Mouse (Mus musculus): ENCODE data around the gene Cbfa2t2.
"Not testable (repeated sequence)": the region's sequence is repeated elsewhere in the genome, so short reads cannot be mapped to it uniquely, and the experiment has no call there.

The Cbfa2t2 gene

DNA sequence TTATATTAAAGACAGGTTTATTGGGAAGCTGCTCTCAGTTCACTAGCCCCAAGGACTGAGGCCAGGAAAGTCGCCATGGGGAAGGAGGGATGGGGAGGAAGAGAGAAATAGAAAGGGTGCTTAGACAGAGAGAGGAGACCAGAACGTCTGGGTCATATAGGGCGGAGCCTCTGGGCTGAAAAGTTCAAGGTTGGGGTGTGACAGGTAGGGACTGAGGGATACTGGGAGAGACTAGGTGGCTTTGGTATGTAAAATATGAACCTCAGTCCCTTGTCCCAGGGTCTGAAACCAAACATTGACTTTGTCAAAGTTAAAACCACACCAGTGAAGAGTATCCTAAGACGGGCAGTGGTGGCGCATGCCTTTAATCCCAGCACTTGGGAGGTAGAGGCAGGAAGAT lies 30.9 kb downstream of the Cbfa2t2 start:
- no peak for DNase-seq (ENCODE audit: low spot score in 2 of 2)

DNA sequence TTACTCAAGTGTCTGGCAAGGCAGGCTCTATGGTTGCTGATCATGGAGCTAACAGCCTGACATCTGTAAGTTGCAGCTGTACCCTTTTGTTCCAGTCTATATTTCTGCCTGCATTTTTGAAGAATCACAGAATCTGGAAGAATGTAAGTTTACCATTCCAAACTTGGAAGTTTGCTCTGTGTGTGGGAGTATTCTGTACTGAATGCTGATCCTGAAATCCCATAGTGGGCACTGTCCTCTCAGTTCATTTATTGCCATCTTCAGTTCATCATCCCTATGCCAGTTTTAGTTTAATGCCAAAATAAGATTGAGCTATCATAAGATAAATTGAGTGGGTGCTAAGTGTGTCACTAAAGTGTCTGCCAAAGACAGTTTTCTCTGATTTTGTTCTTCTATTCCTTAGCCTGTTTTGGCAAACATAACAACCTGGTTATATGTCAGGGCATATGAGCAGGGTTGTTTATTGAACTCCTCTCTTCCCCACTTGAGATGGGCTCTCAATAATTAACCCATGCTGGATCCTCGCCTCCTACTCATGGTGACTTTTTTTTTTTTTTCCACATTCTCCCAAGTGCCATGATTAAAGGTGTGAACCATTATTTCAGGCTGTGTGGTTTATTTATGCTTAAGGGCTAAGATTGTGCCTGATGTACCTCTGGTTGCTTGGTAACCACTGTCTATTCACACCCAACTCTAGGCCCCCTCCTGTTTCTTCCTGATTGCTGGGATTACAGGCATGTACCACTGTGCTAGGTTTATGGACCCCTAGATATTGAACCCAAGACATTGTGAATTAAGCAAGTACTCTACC lies 38.2 kb downstream of the Cbfa2t2 start:
- no peak for DNase-seq (ENCODE audit: low spot score in 2 of 2)

DNA sequence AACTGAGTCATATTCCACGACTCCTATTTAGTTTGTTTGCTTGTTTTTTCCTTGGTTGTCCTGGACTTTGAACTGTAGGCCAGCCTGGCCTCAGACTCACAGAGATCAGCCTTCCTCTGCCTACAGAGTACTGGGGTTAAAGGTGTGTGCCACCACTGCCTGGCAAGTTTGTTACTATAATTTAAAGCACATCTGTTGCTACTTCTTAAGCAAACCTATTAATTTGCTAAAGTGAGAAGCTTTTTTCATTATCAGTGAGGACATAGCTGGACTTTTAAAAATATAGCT lies 38.7 kb downstream of the Cbfa2t2 start:
- DNase-seq (ENCODE audit: low spot score in 2 of 2), result no peak

DNA sequence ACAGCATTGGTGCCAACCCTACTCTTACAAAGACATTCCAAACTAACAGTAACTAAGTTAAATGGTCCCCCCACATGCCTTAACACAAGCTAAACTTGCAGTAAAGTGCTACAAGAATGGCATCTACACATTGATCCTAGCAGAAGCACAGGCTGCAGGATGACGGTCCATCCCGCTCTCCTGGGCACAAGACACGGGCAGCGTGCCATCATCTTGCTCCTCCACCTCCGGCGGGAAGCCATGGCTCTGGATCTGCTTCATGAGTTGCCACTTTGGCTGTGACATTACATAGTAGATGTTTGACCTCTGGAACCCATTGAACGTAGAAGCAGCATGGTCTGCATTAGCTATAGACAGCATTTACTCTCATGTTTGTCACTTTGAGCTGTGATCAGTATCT lies 39.6 kb downstream of the Cbfa2t2 start:
- DNase-seq (ENCODE audit: low spot score in 2 of 2), result no peak

DNA sequence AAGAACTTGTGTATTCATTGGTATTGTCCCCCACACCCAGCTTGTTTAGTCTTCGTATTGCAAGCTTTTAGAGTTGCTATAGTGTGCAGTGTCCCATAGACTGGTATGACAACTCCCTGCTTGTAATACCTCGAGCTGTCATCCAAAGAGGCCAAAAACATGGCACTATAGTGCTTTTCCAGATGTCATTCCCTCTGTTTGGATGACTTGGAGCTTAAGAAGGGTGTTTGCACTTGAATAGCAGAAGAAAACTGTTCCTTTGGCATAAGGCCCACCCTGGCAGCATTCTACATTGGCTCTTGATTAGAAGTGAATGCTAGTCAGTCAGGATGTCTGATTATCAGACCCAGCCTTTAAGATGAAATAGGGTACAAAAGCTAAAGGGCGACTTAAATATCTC lies 40.7 kb downstream of the Cbfa2t2 start:
- DNase-seq (ENCODE audit: low spot score in 2 of 2), result peak in 1 of 2 experiments; percentile 25

DNA sequence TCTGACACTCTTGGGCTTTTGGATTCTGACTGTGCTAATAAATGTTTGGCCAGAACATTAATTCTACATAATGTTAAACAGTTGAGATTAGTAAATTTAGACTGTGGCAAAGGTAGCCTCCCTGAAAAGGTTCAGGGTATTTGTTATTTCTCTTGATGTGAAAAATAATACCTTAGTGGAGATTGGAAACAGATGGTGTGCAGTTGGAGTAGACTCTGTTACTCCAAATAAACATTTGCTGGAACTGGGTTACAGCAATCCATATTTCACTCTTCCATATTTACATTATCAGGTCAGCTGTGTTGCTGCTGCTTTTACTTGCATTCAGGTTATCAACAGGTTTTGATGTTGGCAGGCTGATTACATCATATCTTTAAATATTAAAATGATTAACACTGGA lies 55.5 kb downstream of the Cbfa2t2 start:
- no peak for DNase-seq (ENCODE audit: low spot score in 2 of 2)

DNA sequence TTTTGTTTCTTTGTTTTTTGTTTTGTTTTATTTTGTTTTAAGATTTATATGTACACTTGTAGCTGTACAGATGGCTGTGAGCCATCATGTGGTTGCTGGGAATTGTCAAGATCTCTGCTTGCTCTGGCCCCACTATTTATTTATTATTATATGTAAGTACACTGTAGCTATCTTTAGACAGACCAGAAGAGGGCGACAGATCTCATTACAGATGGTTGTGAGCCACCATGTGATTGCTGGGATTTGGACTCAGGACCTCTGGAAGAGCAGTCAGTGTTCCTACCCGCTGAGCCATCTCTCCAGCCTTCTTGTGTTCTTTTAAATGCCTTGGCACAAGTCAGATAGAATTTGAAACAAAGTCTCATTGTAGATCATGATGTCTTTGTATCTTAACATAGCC lies 57.3 kb downstream of the Cbfa2t2 start:
- not testable (repeated sequence) for DNase-seq (ENCODE audit: low spot score in 2 of 2)

DNA sequence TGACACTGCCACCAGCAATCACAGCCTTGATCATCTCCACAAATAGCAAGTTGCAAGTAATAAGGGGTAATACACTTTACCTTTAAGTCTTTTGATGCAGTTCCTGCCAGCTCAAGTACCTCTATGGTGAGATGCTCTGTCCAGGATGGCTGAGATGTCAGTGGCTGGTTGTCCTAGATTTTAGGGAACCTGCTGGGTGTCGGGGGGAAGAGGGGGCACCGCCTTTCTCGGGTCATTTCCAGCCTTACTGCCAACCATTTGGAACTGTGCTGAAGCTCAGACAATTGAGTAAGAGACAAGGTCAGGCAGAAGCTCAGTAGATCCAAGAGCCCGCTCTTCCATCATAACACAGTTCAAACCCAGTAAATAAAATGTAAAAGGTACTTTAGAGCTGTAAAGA lies 58.7 kb downstream of the Cbfa2t2 start:
- DNase-seq (ENCODE audit: low spot score in 2 of 2), result no peak

DNA sequence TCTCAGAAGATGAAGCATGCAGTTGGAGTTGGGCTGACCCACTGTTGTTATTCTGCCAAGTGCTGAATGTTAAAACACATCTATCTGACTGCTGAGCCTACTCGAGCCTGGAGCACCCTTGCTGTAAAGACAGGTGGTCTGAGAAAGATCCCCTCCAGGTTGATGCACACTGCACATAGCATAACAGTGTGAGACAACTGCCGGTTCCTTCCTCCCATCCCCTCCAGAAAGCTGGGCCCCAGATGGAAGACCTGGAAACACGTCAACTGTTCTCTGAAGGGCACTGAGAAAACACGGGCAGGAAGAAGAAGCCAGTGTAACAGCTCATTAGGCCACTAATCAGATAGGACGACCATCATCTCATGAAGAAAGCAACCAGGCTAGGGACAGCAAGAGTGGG lies 62.3 kb downstream of the Cbfa2t2 start:
- DNase-seq (ENCODE audit: low spot score in 2 of 2), result no peak

DNA sequence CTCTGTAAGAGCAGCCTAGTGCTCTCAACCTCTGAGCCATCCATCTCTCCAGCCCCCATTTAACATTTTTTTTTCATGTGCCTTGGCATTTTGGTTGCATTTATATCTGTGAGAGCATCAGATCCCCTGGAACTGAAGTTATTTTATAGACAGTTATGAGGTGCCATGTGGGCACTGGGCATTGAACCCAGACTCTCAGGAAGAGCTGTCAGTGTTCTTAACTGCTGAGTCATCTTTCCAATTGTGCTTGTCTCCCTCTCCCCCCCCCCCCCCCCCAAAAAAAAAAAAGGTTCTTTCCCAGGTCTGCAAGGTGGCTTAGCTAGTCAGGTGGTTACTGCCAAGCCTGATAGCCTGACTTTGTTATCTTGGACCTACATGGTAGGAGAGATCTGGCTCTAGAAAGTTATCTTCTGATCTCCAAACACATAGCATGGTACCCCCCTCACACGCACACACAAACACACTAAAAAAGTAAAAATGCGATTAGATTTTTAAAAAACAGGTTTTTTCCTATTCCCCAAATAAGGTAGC lies 63.5 kb downstream of the Cbfa2t2 start:
- DNase-seq (ENCODE audit: low spot score in 2 of 2), result no peak

DNA sequence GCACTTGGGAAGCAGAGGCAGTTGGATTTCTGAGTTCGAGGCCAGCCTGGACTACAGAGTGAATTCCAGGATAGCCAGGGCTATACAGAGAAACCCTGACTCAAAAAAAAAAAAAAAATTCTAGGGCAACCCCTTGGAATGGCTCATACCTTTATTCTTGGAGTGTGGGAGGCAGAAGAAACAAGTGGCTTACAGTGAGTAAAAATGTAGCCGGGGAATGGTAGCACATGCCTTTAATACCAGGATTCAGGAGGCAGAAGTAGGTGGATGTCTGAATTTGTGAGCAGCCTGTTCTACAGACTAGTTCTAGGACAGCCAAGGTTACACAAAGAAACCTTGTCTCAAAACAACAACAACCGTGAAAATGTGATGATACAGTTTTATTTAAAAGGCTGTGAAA lies 64.5 kb downstream of the Cbfa2t2 start:
- no peak for DNase-seq (ENCODE audit: low spot score in 2 of 2)

DNA sequence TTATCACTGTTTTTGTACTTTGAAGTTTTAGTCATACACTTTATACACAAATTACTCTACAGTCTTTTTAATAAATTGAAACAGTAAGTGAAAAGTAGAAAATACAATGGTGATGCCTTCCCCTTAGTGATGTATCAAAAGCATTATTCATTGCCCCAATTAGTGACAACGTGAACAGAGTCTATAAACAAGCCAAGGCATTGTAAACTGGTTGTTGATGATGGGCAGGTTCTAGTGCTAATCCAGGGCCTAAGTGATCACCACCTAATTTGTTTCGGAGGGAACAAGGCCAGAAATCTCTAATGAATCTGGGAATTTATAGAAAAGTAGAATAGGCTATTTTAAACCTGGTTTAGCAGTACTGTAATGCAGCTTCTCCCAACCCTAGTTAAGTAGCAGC lies 70.8 kb downstream of the Cbfa2t2 start:
- no peak for DNase-seq (ENCODE audit: low spot score in 2 of 2)

DNA sequence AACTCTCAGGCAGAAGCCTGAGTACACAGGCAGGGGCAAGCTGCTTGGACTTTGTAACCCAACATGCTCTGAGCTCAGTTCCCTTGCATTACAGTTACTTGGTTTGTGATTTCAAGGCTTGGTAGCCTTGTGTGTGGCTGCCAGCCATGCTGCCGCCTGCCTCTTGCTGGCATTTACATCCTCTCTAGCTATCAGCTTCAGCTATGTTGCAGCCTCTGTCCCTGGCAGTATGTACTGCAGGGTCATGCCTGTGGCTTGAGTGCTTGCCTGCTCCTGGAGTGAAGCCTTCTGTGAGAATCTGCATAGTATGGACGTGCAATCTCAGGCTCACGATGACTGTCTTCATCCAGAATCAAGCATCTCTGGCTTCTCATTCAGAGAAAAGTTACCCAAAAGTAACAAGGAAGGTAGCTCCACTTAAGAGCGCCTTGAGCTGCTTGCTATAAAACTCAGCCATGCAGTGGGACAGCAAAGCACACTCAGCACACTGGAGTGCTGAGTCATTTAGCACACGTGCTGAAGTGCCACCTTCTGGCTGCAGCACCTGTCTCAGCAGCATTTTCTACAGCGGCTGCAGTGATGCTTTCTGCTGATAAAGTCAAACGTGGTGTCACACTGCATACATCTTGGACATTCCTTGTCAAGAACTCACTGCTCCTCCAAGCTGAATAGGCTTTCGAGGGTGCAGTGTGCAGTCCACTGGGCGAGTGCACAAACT lies 71.4 kb downstream of the Cbfa2t2 start:
- DNase-seq (ENCODE audit: low spot score in 2 of 2), result no peak

DNA sequence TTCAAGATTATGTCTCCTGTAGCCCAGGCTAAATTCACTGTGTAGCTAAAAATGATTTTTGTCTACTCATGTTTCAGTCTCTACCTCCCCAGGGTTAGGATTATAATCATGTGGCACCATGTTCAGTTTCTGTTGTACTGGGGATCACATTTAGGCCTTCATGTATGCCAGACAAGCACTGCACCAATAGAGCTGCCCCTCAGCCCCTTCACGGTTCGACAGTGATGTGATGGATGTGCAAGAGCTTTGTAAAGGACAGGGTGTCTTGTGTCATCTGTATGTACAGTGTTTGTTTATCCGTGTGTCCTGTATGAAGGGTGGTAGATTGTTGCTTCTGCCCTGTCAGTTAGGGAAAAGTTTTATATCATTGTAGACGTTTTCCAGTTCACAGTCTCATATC lies 72.2 kb downstream of the Cbfa2t2 start:
- DNase-seq (ENCODE audit: low spot score in 2 of 2), result no peak

DNA sequence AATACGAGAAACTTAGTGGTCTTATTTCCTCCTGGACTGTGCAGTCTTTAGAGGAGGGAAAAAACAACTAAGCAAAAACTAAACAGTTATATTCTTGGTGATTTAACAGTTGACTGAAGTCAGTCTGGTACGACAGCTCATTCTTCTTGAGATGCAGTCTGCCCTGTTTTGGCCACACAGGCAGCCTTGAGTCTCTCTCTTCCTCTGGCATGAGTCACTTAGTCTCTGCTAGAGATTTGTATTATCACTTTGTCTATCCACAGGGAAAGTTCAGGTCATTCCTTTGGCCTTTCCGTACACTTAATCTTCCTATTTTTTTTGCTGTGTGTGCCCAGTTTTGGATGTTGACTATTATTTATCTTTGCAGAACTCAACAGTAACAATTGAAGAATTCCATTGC lies 73.9 kb downstream of the Cbfa2t2 start:
- DNase-seq (ENCODE audit: low spot score in 2 of 2), result no peak

DNA sequence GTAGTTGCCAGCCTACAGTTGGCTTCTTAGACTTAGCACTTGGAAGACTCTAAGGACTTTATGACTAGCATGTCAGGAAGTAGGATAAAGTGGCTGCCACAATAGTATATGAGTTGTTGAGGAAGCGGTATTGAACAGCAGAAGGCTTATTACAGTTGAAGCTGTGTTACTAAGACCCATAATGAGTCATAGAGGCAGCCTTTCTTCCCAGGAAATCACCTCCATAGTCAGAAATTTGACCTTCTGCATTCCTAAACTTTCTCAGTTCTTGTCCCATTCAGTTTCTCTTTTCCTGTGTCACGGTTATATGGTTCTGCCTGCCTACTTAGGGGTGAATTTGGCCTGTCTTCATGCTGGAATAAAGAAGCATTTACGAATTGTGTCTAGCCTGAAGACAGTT lies 80.7 kb downstream of the Cbfa2t2 start:
- DNase-seq (ENCODE audit: low spot score in 2 of 2), result no peak

DNA sequence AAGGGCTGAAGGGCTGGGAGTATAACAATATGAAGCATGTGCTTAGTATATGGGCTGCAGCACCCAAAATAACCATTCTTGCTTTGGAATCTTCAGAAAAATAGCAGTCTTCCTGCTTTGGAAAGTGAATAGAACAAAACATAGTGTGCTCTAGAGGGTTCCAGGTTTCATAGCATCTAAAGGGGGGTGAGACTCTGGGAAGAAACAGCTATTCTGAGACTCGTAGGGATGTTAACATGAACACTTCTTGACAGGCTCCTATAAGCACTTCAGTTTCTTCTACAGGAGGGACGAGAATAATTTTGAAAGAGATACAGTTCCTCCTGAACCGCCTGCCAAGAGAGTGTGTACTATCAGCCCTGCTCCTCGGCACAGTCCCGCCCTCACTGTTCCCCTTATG lies 81.1 kb downstream of the Cbfa2t2 start:
- no peak for DNase-seq (ENCODE audit: low spot score in 2 of 2)

DNA sequence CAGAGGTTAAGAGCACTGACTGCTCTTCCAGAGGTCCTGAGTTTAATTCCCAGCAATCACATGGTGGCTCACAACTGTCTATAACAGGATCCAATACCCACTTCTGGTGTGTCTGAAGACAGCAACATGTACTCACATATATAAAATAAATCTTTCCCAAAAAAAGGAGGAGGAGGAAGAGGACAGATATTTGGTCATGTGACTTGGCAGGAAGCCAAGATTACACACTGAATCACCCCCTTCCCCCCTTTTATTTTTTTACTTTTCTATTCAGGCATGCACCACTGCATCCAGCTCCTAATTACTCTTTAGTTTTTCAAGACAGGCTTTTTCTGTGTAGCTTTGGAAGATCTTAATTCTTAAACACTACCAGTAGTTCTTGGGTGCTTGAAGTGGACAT lies 85.2 kb downstream of the Cbfa2t2 start:
- DNase-seq (ENCODE audit: low spot score in 2 of 2), result no peak

DNA sequence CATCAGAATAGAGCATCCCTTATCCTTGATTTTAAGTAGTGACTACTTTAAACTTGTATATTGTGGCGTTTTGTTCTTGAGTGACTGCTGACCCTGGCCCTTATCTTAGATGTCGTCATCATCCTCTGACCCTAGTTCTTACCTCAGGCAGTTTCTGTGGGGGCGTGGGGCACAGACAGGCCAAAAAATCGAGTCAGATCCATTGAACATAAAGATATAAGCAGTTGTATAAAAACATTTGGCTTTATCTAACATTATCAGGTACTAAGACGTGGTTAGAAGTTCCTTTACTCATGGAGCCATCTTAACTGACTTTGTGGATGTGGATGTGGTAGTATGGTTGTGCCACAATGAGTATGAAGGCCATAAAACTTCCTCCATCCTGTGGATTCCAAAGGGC lies 86.1 kb downstream of the Cbfa2t2 start:
- no peak for DNase-seq (ENCODE audit: low spot score in 2 of 2)

DNA sequence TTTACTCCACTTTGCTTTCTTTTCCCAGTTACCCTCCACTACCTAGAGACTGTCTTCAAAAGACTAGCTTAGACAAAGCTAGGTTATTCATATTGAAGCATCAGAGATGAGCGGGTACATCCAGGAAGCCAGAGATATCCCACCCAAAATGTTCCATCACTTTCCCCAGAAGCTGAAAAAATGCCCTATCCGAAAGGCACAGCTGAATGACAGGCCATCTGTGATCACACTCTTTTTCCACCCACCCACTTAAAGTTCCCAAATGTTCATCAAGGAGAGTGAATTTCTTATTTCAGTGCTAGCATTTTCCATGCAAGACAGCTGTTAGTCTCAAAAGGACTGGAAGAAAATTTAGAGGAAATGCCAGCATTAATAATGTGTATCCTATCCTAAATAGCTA lies 89.0 kb downstream of the Cbfa2t2 start:
- DNase-seq (ENCODE audit: low spot score in 2 of 2), result no peak

DNA sequence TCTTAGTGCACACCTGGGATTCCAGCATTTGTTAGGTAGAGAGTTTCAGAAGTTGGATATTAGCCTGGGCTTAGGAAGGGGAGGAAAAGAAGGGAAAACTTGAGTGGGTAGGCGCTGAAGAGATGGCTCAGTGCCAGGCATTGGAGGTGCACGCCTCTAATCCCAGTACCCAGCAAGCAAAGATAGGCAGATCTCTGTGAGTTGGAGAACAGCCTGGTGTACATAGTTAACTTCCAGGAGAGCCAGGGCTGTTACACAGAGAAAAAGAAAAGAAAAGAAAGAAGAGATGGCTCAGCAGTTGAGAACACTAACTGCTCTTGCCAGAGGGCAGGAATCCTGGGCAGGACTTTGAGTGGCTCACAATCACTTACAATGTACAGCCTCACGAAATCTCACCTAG lies 90.2 kb downstream of the Cbfa2t2 start:
- no peak for DNase-seq (ENCODE audit: low spot score in 2 of 2)

DNA sequence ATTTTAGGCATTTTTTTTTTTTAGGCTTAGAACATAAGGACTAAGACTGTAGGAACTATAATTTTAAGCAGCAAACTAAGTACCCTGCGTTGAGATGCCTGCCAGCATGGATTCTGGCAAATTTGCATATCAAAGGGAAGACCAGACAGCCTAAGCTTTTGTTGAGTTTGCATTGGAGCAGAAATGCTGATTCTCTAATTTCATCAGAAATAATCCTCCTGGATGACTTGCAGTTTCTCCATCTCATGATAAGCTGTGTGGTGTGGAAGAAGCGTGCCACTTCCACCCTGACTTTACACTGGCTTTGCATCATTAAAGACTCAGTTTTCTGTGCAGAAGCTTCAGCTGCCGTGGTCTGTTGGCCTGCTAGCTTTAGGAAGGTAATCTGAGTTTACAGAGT lies 96.6 kb downstream of the Cbfa2t2 start:
- DNase-seq (ENCODE audit: low spot score in 2 of 2), result no peak

DNA sequence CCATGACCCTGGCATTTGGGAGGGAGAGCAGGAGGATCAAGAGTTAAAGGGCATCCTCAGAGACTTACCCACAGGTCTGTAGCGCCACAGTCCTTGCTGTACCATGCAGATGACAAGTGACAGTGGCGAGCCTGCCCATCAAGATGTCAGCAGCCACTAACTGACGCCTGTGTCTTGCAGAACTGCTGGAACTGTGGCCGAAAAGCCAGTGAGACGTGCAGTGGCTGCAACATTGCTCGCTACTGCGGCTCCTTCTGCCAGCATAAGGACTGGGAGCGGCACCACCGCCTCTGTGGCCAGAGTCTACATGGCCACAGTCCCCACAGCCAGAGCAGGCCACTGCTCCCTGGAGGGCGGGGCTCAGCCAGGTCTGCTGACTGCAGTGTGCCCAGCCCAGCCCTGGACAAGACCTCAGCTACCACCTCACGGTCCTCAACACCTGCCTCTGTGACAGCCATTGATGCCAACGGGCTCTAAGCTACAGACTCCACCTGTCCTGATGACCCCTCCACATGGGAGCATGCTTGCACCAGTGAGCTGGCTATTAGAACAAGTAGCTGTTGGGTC lies 98.5 kb downstream of the Cbfa2t2 start:
- DNase-seq (ENCODE audit: low spot score in 2 of 2), result no peak
